Comparison of ENCODE assay signal across 11 mouse cellular contexts in the genomic region with DNA sequence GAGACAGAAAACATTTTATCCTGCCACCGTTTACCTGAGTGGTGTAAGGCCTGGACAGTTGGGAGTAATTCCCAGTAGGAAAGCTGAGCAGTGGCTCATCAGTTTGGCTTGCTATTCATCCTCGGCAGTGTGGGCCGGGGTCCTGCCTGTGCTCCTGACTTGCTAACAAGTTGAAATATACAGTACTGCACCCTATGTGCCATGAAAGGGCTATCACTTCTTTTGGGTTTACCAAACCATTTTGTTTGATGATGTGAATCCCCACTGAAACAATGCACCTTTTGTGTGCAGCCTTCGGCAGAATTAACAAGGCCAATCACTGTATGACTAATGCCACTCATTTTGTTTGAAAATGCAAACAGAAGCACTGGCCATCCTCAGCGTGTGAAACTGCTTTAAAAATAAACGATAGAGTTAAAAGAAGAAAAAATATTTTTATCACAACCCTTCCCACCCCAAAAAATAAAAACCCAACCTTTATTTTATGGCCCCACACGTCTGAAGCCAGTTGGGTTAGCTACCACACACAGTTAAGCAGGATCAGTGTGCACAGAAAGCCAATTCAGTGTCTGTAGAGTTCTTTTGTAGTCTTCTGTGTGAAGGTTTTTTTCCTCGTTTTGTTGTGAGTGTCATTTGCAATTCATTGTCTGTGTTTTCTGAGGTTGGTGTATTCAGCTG.
DNase-seq lines count a peak whose midpoint lies in the region; ATAC-seq and TF ChIP-seq lines count a peak whose summit lies in the region.
"Had no signal": no experiment of that assay in that cellular context is flagged by ENCODE, and none has a peak within 500 bp of the region (broad histone marks: within the 10 kb centered on the region; RNA-seq: fewer than 3 reads in every experiment).

No protein-coding gene starts in this region.

- H3K27ac ChIP-seq in kidney, postnatal 0 days: 0 out of 2 replicates have a peak overlapping the region, but pooled peaks have one; percentile 25
- no peak overlapping the region; the same call in 1 of the 2 replicates for H3K27ac ChIP-seq in forebrain, embryonic 11.5 days (ENCODE audit: low read depth, low read length)
- H3K27ac ChIP-seq in hindbrain, embryonic 10.5 days: peak overlapping the region; percentile 88
- H3K27ac ChIP-seq: embryonic facial prominence, embryonic 15.5 days had no signal

- no peaks in the 10 kb centered on the region for H3K9me3 ChIP-seq in kidney, postnatal 0 days (replicated peaks; ENCODE audit: low read length)
- H3K9me3 ChIP-seq in forebrain, embryonic 11.5 days (ENCODE audit: control insufficient read depth, low read length): no peaks in the 10 kb centered on the region
- H3K9me3 ChIP-seq in hindbrain, embryonic 10.5 days: no peaks in the 10 kb centered on the region
- H3K9me3 ChIP-seq: embryonic facial prominence, embryonic 15.5 days; limb, embryonic 15.5 days had no signal

- no peak for DNase-seq in kidney, postnatal 0 days (ENCODE audit: low spot score)
- DNase-seq in kidney, adult 18-20 months: no peak
- no peak for DNase-seq in forebrain, embryonic 11.5 days (ENCODE audit: low spot score)
- peak; percentile 45 for DNase-seq in hindbrain, embryonic 10.5 days (ENCODE audit: low spot score)
- DNase-seq in neural tube, embryonic 10.5 days (ENCODE audit: extremely low spot score, low spot score): peak; percentile 32
- DNase-seq in urinary bladder, adult 18-20 months (ENCODE audit: low spot score in 2 of 2): no peak
- DNase-seq in liver: no peak
- DNase-seq: cerebellum, adult 11-12 months; thymus, postnatal 14 days had no signal

- TF ChIP-seq CTCF in kidney, postnatal 0 days (IDR thresholded peaks at IDR 0.05; ENCODE audit: low read depth): no peak

- 52% methylated on average over 8 of the region's 8 CpGs for WGBS in kidney, postnatal 0 days
- WGBS in forebrain, embryonic 11.5 days: 21% methylated on average over 8 of the region's 8 CpGs
- WGBS in hindbrain, embryonic 10.5 days: 28% methylated on average over 8 of the region's 8 CpGs

- no peak for ATAC-seq in kidney, postnatal 0 days (replicated peaks; ENCODE audit: low FRiP score, low read depth)
- peak; percentile 27; the same call in 1 of the 2 replicates for ATAC-seq in forebrain, embryonic 11.5 days (replicated peaks; ENCODE audit: low FRiP score)

- H3K27me3 ChIP-seq in kidney, postnatal 0 days (ENCODE audit: insufficient read depth, low read length): no peaks in the 10 kb centered on the region
- no peaks in the 10 kb centered on the region for H3K27me3 ChIP-seq in forebrain, embryonic 11.5 days (ENCODE audit: control insufficient read depth, insufficient read depth, low read length)
- H3K27me3 ChIP-seq in hindbrain, embryonic 10.5 days (ENCODE audit: insufficient read depth, poor library complexity, severe bottlenecking): peaks cover 22% of the 10 kb centered on the region
- H3K27me3 ChIP-seq: embryonic facial prominence, embryonic 15.5 days; limb, embryonic 15.5 days had no signal

- no peak overlapping the region for H3K9ac ChIP-seq in kidney, postnatal 0 days (ENCODE audit: low read depth, low read length)
- no peak overlapping the region for H3K9ac ChIP-seq in forebrain, embryonic 11.5 days (ENCODE audit: low read length)
- H3K9ac ChIP-seq: embryonic facial prominence, embryonic 15.5 days; limb, embryonic 15.5 days had no signal

- H3K4me2 ChIP-seq in kidney, postnatal 0 days (ENCODE audit: low read length): no peak overlapping the region
- H3K4me2 ChIP-seq in forebrain, embryonic 11.5 days (ENCODE audit: low read depth, low read length, severe bottlenecking): 0 out of 2 replicates have a peak overlapping the region, but pooled peaks have one; percentile 12
- H3K4me2 ChIP-seq: embryonic facial prominence, embryonic 15.5 days; limb, embryonic 15.5 days had no signal

- no peaks in the 10 kb centered on the region for H3K36me3 ChIP-seq in kidney, postnatal 0 days (ENCODE audit: insufficient read depth, low read length)
- no peaks in the 10 kb centered on the region for H3K36me3 ChIP-seq in forebrain, embryonic 11.5 days (ENCODE audit: control insufficient read depth, insufficient read depth, low read length)
- peaks cover 17% of the 10 kb centered on the region for H3K36me3 ChIP-seq in hindbrain, embryonic 10.5 days

- H3K4me3 ChIP-seq in kidney, postnatal 0 days (replicated peaks; ENCODE audit: low read depth, low read length): no peak overlapping the region
- no peak overlapping the region for H3K4me3 ChIP-seq in forebrain, embryonic 11.5 days (ENCODE audit: low read depth, low read length)
- peak overlapping the region; percentile 26; the same call in 1 of the 2 replicates for H3K4me3 ChIP-seq in hindbrain, embryonic 10.5 days
- H3K4me3 ChIP-seq: embryonic facial prominence, embryonic 15.5 days; limb, embryonic 15.5 days had no signal

- no peaks in the 10 kb centered on the region for H3K4me1 ChIP-seq in kidney, postnatal 0 days (replicated peaks; ENCODE audit: insufficient read depth, low read length)
- peaks cover 15% of the 10 kb centered on the region; the same call in 1 of the 2 replicates for H3K4me1 ChIP-seq in forebrain, embryonic 11.5 days (replicated peaks; ENCODE audit: control insufficient read depth, insufficient read depth, low read length)
- H3K4me1 ChIP-seq in hindbrain, embryonic 10.5 days (replicated peaks): peaks cover 53% of the 10 kb centered on the region
- H3K4me1 ChIP-seq: embryonic facial prominence, embryonic 15.5 days had no signal

Comparison
In these comparisons a context has a peak if more than half of its experiments do, and no peak if none do; other contexts are left out.
1. DNase-seq: peak in hindbrain, embryonic 10.5 days (single experiment) and neural tube, embryonic 10.5 days (single experiment); none in kidney, postnatal 0 days (single experiment), kidney, adult 18-20 months (single experiment), forebrain, embryonic 11.5 days (single experiment), urinary bladder, adult 18-20 months (0 of 2) and liver (single experiment).